In the genomic region with DNA sequence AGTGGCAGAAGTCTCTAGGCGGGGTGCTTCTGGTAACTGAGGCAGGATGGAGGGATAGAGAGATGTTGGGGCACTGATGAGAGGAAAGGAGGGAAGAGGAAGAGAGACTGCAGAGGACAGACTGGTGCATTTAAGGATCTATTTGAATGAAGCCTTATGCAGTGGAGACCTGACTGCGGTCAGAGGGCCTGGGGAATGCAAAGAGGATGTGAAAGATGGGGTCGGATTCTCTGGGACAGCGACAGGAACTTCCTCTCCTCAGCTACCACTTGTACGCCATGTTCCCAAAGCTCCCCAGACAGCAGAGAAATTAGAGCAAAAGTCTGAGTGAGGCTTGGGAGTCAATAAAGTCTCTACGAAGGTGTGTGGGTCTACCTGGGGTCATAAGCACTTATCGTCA, we compare ENCODE assay signal across 13 mouse cellular contexts. TPM values are rescaled to one million over a fixed set of nuclear protein-coding genes. Genes with fewer than 3 reads are reported as not detected.
A peak's percentile ranks its signal among the peaks of the same experiment; 100 is the strongest.
DNase-seq lines count a peak whose midpoint lies in the region; ATAC-seq lines count a peak whose summit lies in the region.
"Had no signal": no experiment of that assay in that cellular context is flagged by ENCODE, and none has a peak within 500 bp of the region (broad histone marks: within the 10 kb centered on the region; RNA-seq: fewer than 3 reads in every experiment).

No protein-coding gene starts in this region.

- H3K9me3 ChIP-seq in heart, embryonic 10.5 days = no peaks in the 10 kb centered on the region
- H3K9me3 ChIP-seq in liver, embryonic 15.5 days (replicated peaks) = no peaks in the 10 kb centered on the region
- H3K9me3 ChIP-seq in liver, embryonic 11.5 days (ENCODE audit: control insufficient read depth, low read length) = no peaks in the 10 kb centered on the region
- H3K9me3 ChIP-seq in hindbrain, embryonic 11.5 days (ENCODE audit: control insufficient read depth, low read length) = no peaks in the 10 kb centered on the region
- H3K9me3 ChIP-seq: embryonic facial prominence, embryonic 15.5 days; hindbrain, embryonic 13.5 days; limb, embryonic 15.5 days had no signal

- 65% methylated on average over 7 of the region's 7 CpGs for WGBS in heart, embryonic 10.5 days
- 57% methylated on average over 7 of the region's 7 CpGs for WGBS in liver, embryonic 15.5 days (ENCODE audit: insufficient replicate concordance)
- 53% methylated on average over 7 of the region's 7 CpGs for WGBS in liver, embryonic 11.5 days
- WGBS in hindbrain, embryonic 11.5 days = 75% methylated on average over 7 of the region's 7 CpGs

- H3K36me3 ChIP-seq in heart, embryonic 10.5 days = no peaks in the 10 kb centered on the region
- H3K36me3 ChIP-seq in liver, embryonic 15.5 days (replicated peaks) = no peaks in the 10 kb centered on the region
- no peaks in the 10 kb centered on the region for H3K36me3 ChIP-seq in liver, embryonic 11.5 days (ENCODE audit: control insufficient read depth, insufficient read depth, low read length)
- H3K36me3 ChIP-seq in hindbrain, embryonic 11.5 days (ENCODE audit: control insufficient read depth, insufficient read depth, low read length) = no peaks in the 10 kb centered on the region
- H3K36me3 ChIP-seq: embryonic facial prominence, embryonic 15.5 days; hindbrain, embryonic 13.5 days; limb, embryonic 15.5 days had no signal

- H3K4me2 ChIP-seq in liver, embryonic 15.5 days = 0 out of 2 replicates have a peak overlapping the region, but pooled peaks have one; percentile 10
- no peak overlapping the region for H3K4me2 ChIP-seq in liver, embryonic 11.5 days
- no peak overlapping the region for H3K4me2 ChIP-seq in hindbrain, embryonic 11.5 days (replicated peaks; ENCODE audit: low read depth, low read length)
- H3K4me2 ChIP-seq: embryonic facial prominence, embryonic 15.5 days; hindbrain, embryonic 13.5 days; limb, embryonic 15.5 days had no signal

- ATAC-seq in liver, embryonic 15.5 days (ENCODE audit: insufficient read depth) = no peak
- ATAC-seq in liver, embryonic 11.5 days (replicated peaks; ENCODE audit: low FRiP score) = no peak
- peak; percentile 73 for ATAC-seq in megakaryocyte, adult 5-6 weeks (ENCODE audit: poor library complexity, severe bottlenecking)
- ATAC-seq in hindbrain, embryonic 11.5 days (ENCODE audit: low FRiP score) = no peak
- ATAC-seq: liver, postnatal 0 days had no signal

- H3K4me1 ChIP-seq in heart, embryonic 10.5 days = 0 out of 2 replicates have a peak, but pooled peaks cover 4% of the 10 kb centered on the region
- H3K4me1 ChIP-seq in liver, embryonic 15.5 days (replicated peaks) = no peaks in the 10 kb centered on the region
- no peaks in the 10 kb centered on the region for H3K4me1 ChIP-seq in liver, embryonic 11.5 days (replicated peaks; ENCODE audit: control insufficient read depth, insufficient read depth, low read length)
- H3K4me1 ChIP-seq in hindbrain, embryonic 11.5 days (replicated peaks; ENCODE audit: control insufficient read depth, insufficient read depth, low read length) = no peaks in the 10 kb centered on the region
- H3K4me1 ChIP-seq: hindbrain, embryonic 13.5 days had no signal

- H3K27ac ChIP-seq in heart, embryonic 10.5 days = no peak overlapping the region
- no peak overlapping the region for H3K27ac ChIP-seq in liver, embryonic 15.5 days (replicated peaks)
- H3K27ac ChIP-seq in liver, embryonic 11.5 days (ENCODE audit: low read depth, low read length) = no peak overlapping the region
- H3K27ac ChIP-seq in hindbrain, embryonic 11.5 days (ENCODE audit: low read depth, low read length) = no peak overlapping the region
- H3K27ac ChIP-seq: embryonic facial prominence, embryonic 15.5 days; heart, adult 2 months; hindbrain, embryonic 13.5 days; limb, embryonic 15.5 days had no signal

- H3K27me3 ChIP-seq in heart, embryonic 10.5 days (ENCODE audit: insufficient read depth, poor library complexity, severe bottlenecking) = peaks cover 11% of the 10 kb centered on the region; the same call in 1 of the 2 replicates
- no peaks in the 10 kb centered on the region for H3K27me3 ChIP-seq in liver, embryonic 15.5 days
- no peaks in the 10 kb centered on the region for H3K27me3 ChIP-seq in liver, embryonic 11.5 days (replicated peaks; ENCODE audit: control insufficient read depth, insufficient read depth, low read length)
- no peaks in the 10 kb centered on the region for H3K27me3 ChIP-seq in hindbrain, embryonic 11.5 days (ENCODE audit: control insufficient read depth, insufficient read depth, low read length)
- H3K27me3 ChIP-seq: embryonic facial prominence, embryonic 15.5 days; hindbrain, embryonic 13.5 days; limb, embryonic 15.5 days; Patski had no signal

- H3K9ac ChIP-seq in liver, embryonic 15.5 days = no peak overlapping the region
- H3K9ac ChIP-seq in liver, embryonic 11.5 days (ENCODE audit: low read depth, low read length) = no peak overlapping the region
- no peak overlapping the region for H3K9ac ChIP-seq in hindbrain, embryonic 11.5 days (ENCODE audit: low read depth, low read length)
- H3K9ac ChIP-seq: embryonic facial prominence, embryonic 15.5 days; hindbrain, embryonic 13.5 days; limb, embryonic 15.5 days; liver, postnatal 0 days had no signal

- DNase-seq in heart, adult 11 months = peak; percentile 93
- DNase-seq in heart, embryonic 10.5 days (ENCODE audit: low spot score) = no peak
- no peak for DNase-seq in liver, embryonic 11.5 days (ENCODE audit: low spot score)
- no peak for DNase-seq in hindbrain, embryonic 11.5 days (ENCODE audit: low spot score)
- DNase-seq in spleen, postnatal 10 days (ENCODE audit: low spot score in 2 of 2) = no peak

- no peak overlapping the region for H3K4me3 ChIP-seq in heart, embryonic 10.5 days
- no peak overlapping the region for H3K4me3 ChIP-seq in liver, embryonic 15.5 days (replicated peaks)
- H3K4me3 ChIP-seq in liver, embryonic 11.5 days (ENCODE audit: low read depth, low read length) = no peak overlapping the region
- H3K4me3 ChIP-seq in hindbrain, embryonic 11.5 days (ENCODE audit: low read depth, low read length) = no peak overlapping the region
- H3K4me3 ChIP-seq: embryonic facial prominence, embryonic 15.5 days; heart, adult 2 months; hindbrain, embryonic 13.5 days; limb, embryonic 15.5 days had no signal

RNA-seq across cellular contexts. Expression of a gene that starts 42.0 kb away (rescaled TPM):
- polyA plus RNA-seq in heart, embryonic 10.5 days (2016; fragmentation: Nextera tagmentation; extraction: Ambion mirVana) = 0.48 and 0.60 TPM in 2 replicates
- polyA plus RNA-seq in liver, embryonic 15.5 days (2015; fragmentation: Nextera tagmentation; extraction: Ambion mirVana) = 0.53 and 0.76 TPM in 2 replicates
- 0.35 and 0.55 TPM in 2 replicates for polyA plus RNA-seq in liver, embryonic 11.5 days (2014; fragmentation: Nextera tagmentation; extraction: Ambion mirVana)
- total RNA-seq in megakaryocyte, adult 5-6 weeks (2015) = not detected in 2 replicates
- total RNA-seq in megakaryocyte, adult 5-6 weeks (2017) = not detected in 2 replicates
- 0.84 and 1.2 TPM in 2 replicates for polyA plus RNA-seq in hindbrain, embryonic 11.5 days (2014; fragmentation: Nextera tagmentation; extraction: Ambion mirVana)

RNA-seq across cellular contexts. Expression of a gene that starts 56.7 kb away (rescaled TPM):
- 0.11 and 0.35 TPM in 2 replicates for polyA plus RNA-seq in heart, embryonic 10.5 days (2016; fragmentation: Nextera tagmentation; extraction: Ambion mirVana)
- polyA plus RNA-seq in liver, embryonic 15.5 days (2015; fragmentation: Nextera tagmentation; extraction: Ambion mirVana) = 1.8 and 2.2 TPM in 2 replicates
- 0.48 and 0.53 TPM in 2 replicates for polyA plus RNA-seq in liver, embryonic 11.5 days (2014; fragmentation: Nextera tagmentation; extraction: Ambion mirVana)
- total RNA-seq in megakaryocyte, adult 5-6 weeks (2015) = 80.4 and 83.9 TPM in 2 replicates
- 60.7 and 62.1 TPM in 2 replicates for total RNA-seq in megakaryocyte, adult 5-6 weeks (2017)
- 0.51 and 0.52 TPM in 2 replicates for polyA plus RNA-seq in hindbrain, embryonic 11.5 days (2014; fragmentation: Nextera tagmentation; extraction: Ambion mirVana)
